Mouse (Mus musculus): ENCODE data around the gene Kat7.

Kat7 gene

DNA sequence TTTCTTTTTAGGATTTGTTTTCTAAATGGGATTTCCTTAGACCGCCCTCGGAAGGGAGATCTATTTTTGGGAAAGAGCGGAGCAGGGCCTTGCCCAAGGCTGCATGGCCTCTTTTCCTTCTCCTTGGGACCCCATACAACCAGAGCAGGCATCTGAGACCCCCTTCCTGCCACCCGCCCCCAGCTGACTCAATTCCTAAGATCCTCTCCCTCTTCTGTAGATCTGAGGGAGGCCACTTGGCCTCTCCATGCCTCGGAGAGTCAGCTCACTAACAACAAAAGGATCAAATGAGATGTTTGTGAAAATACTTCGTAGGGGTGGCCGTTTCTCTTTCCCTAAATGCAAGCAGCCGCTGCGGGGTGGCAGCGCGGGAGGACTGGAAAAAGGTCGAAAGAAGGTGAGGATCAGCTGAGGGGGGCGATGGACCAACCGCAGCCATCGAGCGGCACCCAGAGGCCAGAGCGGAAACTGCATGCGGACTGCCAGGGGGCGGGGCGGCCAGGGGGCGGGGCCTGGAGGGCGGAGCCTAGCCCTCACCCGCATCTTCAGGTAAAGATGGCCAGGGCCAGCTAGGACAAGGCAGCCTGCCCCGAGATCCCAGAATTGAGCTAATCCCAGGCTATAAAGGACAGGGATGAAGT, 78.2 kb downstream of the Kat7 start:
- DNase-seq (ENCODE audit: low read depth, low spot score), result no peak

- no peak for DNase-seq (ENCODE audit: low read depth, low spot score)
Observed at GRCm38 (mm10) chr11:95227467-95227866, 82.6 kb downstream of the Kat7 start.

- no peak for DNase-seq (ENCODE audit: low read depth, low spot score)
Observed at GRCm38 (mm10) chr11:95225448-95225847, 84.6 kb downstream of the Kat7 start.
